Mouse (Mus musculus): Measurements from ENCODE around the gene Rtkn2.

Gene Rtkn2

GRCm38 (mm10) chr10:67979401-67980157 is at the start of gene Rtkn2:
Rtkn2 (plus strand) TSS chr10:67979570.
- DNase-seq (ENCODE audit: low spot score): peak; percentile 86

GRCm38 (mm10) chr10:67931328-67931727 is 48.0 kb upstream of the Rtkn2 start:
- DNase-seq (ENCODE audit: low spot score): no peak

GRCm38 (mm10) chr10:67932780-67933179 is 46.6 kb upstream of the Rtkn2 start:
- DNase-seq (ENCODE audit: low spot score): no peak

- no peak for DNase-seq (ENCODE audit: low spot score)
Measured at GRCm38 (mm10) chr10:67936944-67937343, 42.4 kb upstream of the Rtkn2 start.

- DNase-seq (ENCODE audit: low spot score): no peak
Measured at GRCm38 (mm10) chr10:67937775-67938174, 41.6 kb upstream of the Rtkn2 start.

- DNase-seq (ENCODE audit: low spot score): no peak
Measured at GRCm38 (mm10) chr10:67939546-67939945, 39.8 kb upstream of the Rtkn2 start.

- no peak for DNase-seq (ENCODE audit: low spot score)
Measured at GRCm38 (mm10) chr10:67943513-67943912, 35.9 kb upstream of the Rtkn2 start.

GRCm38 (mm10) chr10:67950059-67950748 is 29.2 kb upstream of the Rtkn2 start:
- DNase-seq (ENCODE audit: low spot score): no peak

GRCm38 (mm10) chr10:67951690-67952089 is 27.7 kb upstream of the Rtkn2 start:
- no peak for DNase-seq (ENCODE audit: low spot score)

- no peak for DNase-seq (ENCODE audit: low spot score)
Measured at GRCm38 (mm10) chr10:67955982-67956381, 23.4 kb upstream of the Rtkn2 start.

- DNase-seq (ENCODE audit: low spot score): no peak
Measured at GRCm38 (mm10) chr10:67959982-67960381, 19.4 kb upstream of the Rtkn2 start.

GRCm38 (mm10) chr10:67962496-67962895 is 16.9 kb upstream of the Rtkn2 start:
- no peak for DNase-seq (ENCODE audit: low spot score)

- DNase-seq (ENCODE audit: low spot score): no peak
Measured at GRCm38 (mm10) chr10:67964060-67964459, 15.3 kb upstream of the Rtkn2 start.

GRCm38 (mm10) chr10:67965251-67965986 is 14.0 kb upstream of the Rtkn2 start:
- no peak for DNase-seq (ENCODE audit: low spot score)

GRCm38 (mm10) chr10:67966102-67966501 is 13.3 kb upstream of the Rtkn2 start:
- DNase-seq (ENCODE audit: low spot score): no peak

GRCm38 (mm10) chr10:67966983-67967382 is 12.4 kb upstream of the Rtkn2 start:
- no peak for DNase-seq (ENCODE audit: low spot score)

- DNase-seq (ENCODE audit: low spot score): no peak
Measured at GRCm38 (mm10) chr10:67971166-67971796, 8.1 kb upstream of the Rtkn2 start.

GRCm38 (mm10) chr10:67977271-67977670 is 2.1 kb upstream of the Rtkn2 start:
- DNase-seq (ENCODE audit: low spot score): no peak

GRCm38 (mm10) chr10:67983776-67984175 is 4.4 kb downstream of the Rtkn2 start:
- no peak for DNase-seq (ENCODE audit: low spot score)

- DNase-seq (ENCODE audit: low spot score): peak; percentile 32
Measured at GRCm38 (mm10) chr10:67984271-67984943, 5.0 kb downstream of the Rtkn2 start.

GRCm38 (mm10) chr10:67985100-67985499 is 5.7 kb downstream of the Rtkn2 start:
- DNase-seq (ENCODE audit: low spot score): no peak

- no peak for DNase-seq (ENCODE audit: low spot score)
Measured at GRCm38 (mm10) chr10:67995356-67995755, 16.0 kb downstream of the Rtkn2 start.
